Mouse (Mus musculus) limb, embryonic 13.5 days (tissue): ENCODE results near the gene Eif4g3. TPM values are rescaled to one million over a fixed set of nuclear protein-coding genes. Genes with fewer than 3 reads are reported as not detected.

ENCODE experiments used
- ATAC-seq: fragments of 200-750 bp; cut with Nextera tagmentation; 2 replicates; pipeline ENCODE4 v1.8.0; 2017; ENCODE audit warnings: low read depth, moderate number of reproducible peaks, moderate TSS enrichment; ENCODE audit not compliant: low FRiP score
- H3K27ac ChIP-seq: fragments of 300-500 bp; sonication (generic); 2 replicates; pipeline ENCODE4 v1.5.1; 2015; ENCODE audit warnings: inconsistent platforms, mild to moderate bottlenecking, moderate library complexity
- H3K27me3 ChIP-seq: fragments of 300-500 bp; sonication (generic); 2 replicates; pipeline ENCODE4 v1.6.1; 2015; ENCODE audit warnings: mild to moderate bottlenecking, inconsistent platforms
- H3K36me3 ChIP-seq: fragments of 300-500 bp; sonication (generic); 2 replicates; pipeline ENCODE4 v1.6.1; 2015; ENCODE audit warnings: inconsistent platforms, mild to moderate bottlenecking, moderate library complexity
- H3K4me1 ChIP-seq: fragments of 300-500 bp; sonication (generic); 2 replicates; pipeline ENCODE4 v1.6.1; 2015; ENCODE audit warnings: inconsistent platforms
- H3K4me2 ChIP-seq: fragments of 300-500 bp; sonication (generic); replicated peaks from 2 replicates; pipeline ENCODE4 v1.6.1; 2015; ENCODE audit warnings: inconsistent platforms, mild to moderate bottlenecking, moderate library complexity
- H3K4me3 ChIP-seq: fragments of 300-500 bp; sonication (generic); 2 replicates; pipeline ENCODE4 v1.5.1; 2015; ENCODE audit warnings: moderate library complexity, mild to moderate bottlenecking, inconsistent platforms
- H3K9ac ChIP-seq: fragments of 300-500 bp; sonication (generic); 2 replicates; pipeline ENCODE4 v1.6.1; 2015; ENCODE audit warnings: mild to moderate bottlenecking, inconsistent platforms
- H3K9me3 ChIP-seq: fragments of 300-500 bp; sonication (generic); 2 replicates; pipeline ENCODE4 v1.6.1; 2016; ENCODE audit warnings: inconsistent platforms
- WGBS: fragments of 180-500 bp; shearing (Covaris S2); methylation state at CpG from one replicate; pipeline ENCODE4 v1.1.7; 2015; 5-methylcytosine and 5-hydroxymethylcytosine counted together
- polyA plus RNA-seq: library from polyadenylated mRNA; unstranded; fragments of >200 nt; fragmentation: Nextera tagmentation; extraction: Ambion mirVana; gene quantifications from 2 replicates; pipeline ENCODE4 v1.2.1, GENCODE M21; 2015

Gene Eif4g3
- polyA plus RNA-seq, 1 experiment from 2014 or later: 38.4 TPM

- H3K36me3 ChIP-seq: peaks cover 63% of the 10 kb centered on the region
- no peak overlapping the region for H3K4me2 ChIP-seq
- H3K4me3 ChIP-seq: no peak overlapping the region
- H3K9me3 ChIP-seq: no peaks in the 10 kb centered on the region
- peaks cover 17% of the 10 kb centered on the region for H3K4me1 ChIP-seq
- 72% methylated on average over 8 of the region's 8 CpGs for WGBS
- H3K9ac ChIP-seq: 0 out of 2 replicates have a peak overlapping the region, but pooled peaks have one; percentile 8
- ATAC-seq: no peak
- peak overlapping the region; percentile 48; the same call in 1 of the 2 replicates for H3K27ac ChIP-seq
- H3K27me3 ChIP-seq: no peaks in the 10 kb centered on the region
Measured at GRCm38 (mm10) chr4:138037110-138037509, 44.3 kb downstream of the Eif4g3 start.

- H3K9ac ChIP-seq: no peak overlapping the region
- no peak overlapping the region for H3K4me2 ChIP-seq
- H3K9me3 ChIP-seq: no peaks in the 10 kb centered on the region
- ATAC-seq: no peak
- H3K4me3 ChIP-seq: no peak overlapping the region
- H3K36me3 ChIP-seq: peaks cover 55% of the 10 kb centered on the region
- peaks cover 17% of the 10 kb centered on the region for H3K4me1 ChIP-seq
- no peaks in the 10 kb centered on the region for H3K27me3 ChIP-seq
- 66% methylated on average over 1 of the region's 1 CpGs for WGBS
- no peak overlapping the region for H3K27ac ChIP-seq
Measured at GRCm38 (mm10) chr4:138037896-138038295, 45.1 kb downstream of the Eif4g3 start.

GRCm38 (mm10) chr4:138038365-138039274, 45.8 kb downstream of the Eif4g3 start:
- Histone ChIP-seq H3K4me3 (no peak overlapping the region), H3K9ac (no peak overlapping the region), H3K4me1 (peaks cover 17% of the 10 kb centered on the region), H3K4me2 (no peak overlapping the region), H3K9me3 (no peaks in the 10 kb centered on the region), H3K27me3 (no peaks in the 10 kb centered on the region), H3K27ac (no peak overlapping the region), H3K36me3 (peaks cover 48% of the 10 kb centered on the region)
- WGBS: 73% methylated on average over 13 of the region's 13 CpGs
- ATAC-seq: no peak

GRCm38 (mm10) chr4:138039275-138039651, 46.4 kb downstream of the Eif4g3 start:
- Histone ChIP-seq H3K9me3 (no peaks in the 10 kb centered on the region), H3K4me3 (no peak overlapping the region), H3K27me3 (no peaks in the 10 kb centered on the region), H3K36me3 (peaks cover 48% of the 10 kb centered on the region), H3K4me2 (no peak overlapping the region), H3K27ac (no peak overlapping the region), H3K4me1 (peaks cover 17% of the 10 kb centered on the region), H3K9ac (no peak overlapping the region)
- 86% methylated on average over 9 of the region's 9 CpGs for WGBS
- ATAC-seq: no peak

- WGBS: 94% methylated on average over 3 of the region's 3 CpGs
- H3K4me2 ChIP-seq: no peak overlapping the region
- H3K4me1 ChIP-seq: peaks cover 17% of the 10 kb centered on the region
- no peak overlapping the region for H3K4me3 ChIP-seq
- ATAC-seq: no peak
- H3K36me3 ChIP-seq: peaks cover 47% of the 10 kb centered on the region
- no peaks in the 10 kb centered on the region for H3K27me3 ChIP-seq
- H3K9me3 ChIP-seq: no peaks in the 10 kb centered on the region
- no peak overlapping the region for H3K9ac ChIP-seq
- H3K27ac ChIP-seq: no peak overlapping the region
Measured at GRCm38 (mm10) chr4:138040589-138040988, 47.8 kb downstream of the Eif4g3 start.

- H3K9me3 ChIP-seq: no peaks in the 10 kb centered on the region
- WGBS: 86% methylated on average over 12 of the region's 12 CpGs
- no peak overlapping the region for H3K4me2 ChIP-seq
- H3K36me3 ChIP-seq: peaks cover 47% of the 10 kb centered on the region
- no peaks in the 10 kb centered on the region for H3K27me3 ChIP-seq
- H3K4me1 ChIP-seq: peaks cover 14% of the 10 kb centered on the region
- H3K9ac ChIP-seq: no peak overlapping the region
- ATAC-seq: no peak
- H3K4me3 ChIP-seq: no peak overlapping the region
- H3K27ac ChIP-seq: no peak overlapping the region
Measured at GRCm38 (mm10) chr4:138041566-138042256, 48.9 kb downstream of the Eif4g3 start.

GRCm38 (mm10) chr4:138042257-138042589, 49.4 kb downstream of the Eif4g3 start:
- peaks cover 50% of the 10 kb centered on the region for H3K36me3 ChIP-seq
- no peak overlapping the region for H3K4me2 ChIP-seq
- H3K9ac ChIP-seq: no peak overlapping the region
- H3K9me3 ChIP-seq: no peaks in the 10 kb centered on the region
- ATAC-seq: no peak
- H3K27ac ChIP-seq: no peak overlapping the region
- no peak overlapping the region for H3K4me3 ChIP-seq
- no peaks in the 10 kb centered on the region for H3K27me3 ChIP-seq
- whole genome bisulfite sequencing: 66% methylated on average over 2 of the region's 2 CpGs
- H3K4me1 ChIP-seq: peaks cover 9% of the 10 kb centered on the region

- H3K36me3 ChIP-seq: peaks cover 54% of the 10 kb centered on the region
- no peak overlapping the region for H3K4me2 ChIP-seq
- no peak overlapping the region for H3K9ac ChIP-seq
- WGBS: 93% methylated on average over 5 of the region's 5 CpGs
- H3K9me3 ChIP-seq: no peaks in the 10 kb centered on the region
- H3K4me3 ChIP-seq: no peak overlapping the region
- no peak for ATAC-seq
- H3K27ac ChIP-seq: no peak overlapping the region
- H3K27me3 ChIP-seq: no peaks in the 10 kb centered on the region
- peaks cover 9% of the 10 kb centered on the region for H3K4me1 ChIP-seq
Measured at GRCm38 (mm10) chr4:138042625-138043024, 49.8 kb downstream of the Eif4g3 start.

GRCm38 (mm10) chr4:138044841-138045500, 52.1 kb downstream of the Eif4g3 start:
- Histone ChIP-seq H3K4me3 (no peak overlapping the region), H3K27me3 (no peaks in the 10 kb centered on the region), H3K36me3 (peaks cover 58% of the 10 kb centered on the region), H3K4me2 (no peak overlapping the region), H3K4me1 (no peaks in the 10 kb centered on the region), H3K27ac (no peak overlapping the region), H3K9me3 (no peaks in the 10 kb centered on the region), H3K9ac (no peak overlapping the region)
- no peak for ATAC-seq
- WGBS: 97% methylated on average over 16 of the region's 16 CpGs

GRCm38 (mm10) chr4:138045809-138046208, 53.0 kb downstream of the Eif4g3 start:
- Histone ChIP-seq H3K4me1 (no peaks in the 10 kb centered on the region), H3K27me3 (no peaks in the 10 kb centered on the region), H3K27ac (no peak overlapping the region), H3K36me3 (peaks cover 60% of the 10 kb centered on the region), H3K4me2 (no peak overlapping the region), H3K9ac (no peak overlapping the region), H3K9me3 (no peaks in the 10 kb centered on the region), H3K4me3 (no peak overlapping the region)
- no peak for ATAC-seq
- WGBS: 98% methylated on average over 1 of the region's 1 CpGs

- Histone ChIP-seq H3K27me3 (no peaks in the 10 kb centered on the region), H3K4me2 (no peak overlapping the region), H3K36me3 (peaks cover 63% of the 10 kb centered on the region), H3K9ac (no peak overlapping the region), H3K4me1 (no peaks in the 10 kb centered on the region), H3K27ac (no peak overlapping the region), H3K4me3 (no peak overlapping the region), H3K9me3 (no peaks in the 10 kb centered on the region)
- ATAC-seq: no peak
- whole genome bisulfite sequencing: 97% methylated on average over 8 of the region's 8 CpGs
Measured at GRCm38 (mm10) chr4:138046371-138046770, 53.5 kb downstream of the Eif4g3 start.

GRCm38 (mm10) chr4:138049547-138049946, 56.7 kb downstream of the Eif4g3 start:
- Histone ChIP-seq H3K27me3 (no peaks in the 10 kb centered on the region), H3K27ac (no peak overlapping the region), H3K9me3 (no peaks in the 10 kb centered on the region), H3K36me3 (peaks cover 81% of the 10 kb centered on the region), H3K9ac (no peak overlapping the region), H3K4me2 (no peak overlapping the region), H3K4me1 (no peaks in the 10 kb centered on the region), H3K4me3 (no peak overlapping the region)
- 29% methylated on average over 6 of the region's 6 CpGs for WGBS
- ATAC-seq: no peak
